Mouse (Mus musculus) Patski (cell line): ENCODE measurements at regions not wholly inside any gene's neighbourhood (a gene's known extent, or its start where the extent isn't known, plus 50 kb on each side); places are given as distances from the start of the nearest gene placed in this dataset.

Source experiments
- ATAC-seq: fragments of 100-300 bp; one replicate; pipeline ENCODE4 v1.8.0; 2021
- CTCF ChIA-PET: fragments of 350-600 bp; sonication (Branson Sonifier 250); formaldehyde crosslinking; loops from one replicate; lab custom pipeline; 2022; ENCODE audit warnings: inconsistent platforms; lab: Charles Lee
- POLR2A ChIA-PET: fragments of 350-600 bp; sonication (Branson Sonifier 250); formaldehyde crosslinking; loops from one replicate; lab custom pipeline; 2022; ENCODE audit warnings: antibody characterized with exemption, inconsistent platforms; lab: Charles Lee
- DNase-seq: peaks from one replicate; pipeline ENCODE4 v3.0.0-alpha.2; 2011; ENCODE audit warnings: low read depth, low spot score
- H3K27me3 ChIP-seq: fragments of 371-371 bp; one replicate; pipeline ENCODE4 v1.5.1; 2021
- CTCF ChIP-seq: fragments of 100-300 bp; IDR thresholded peaks from one replicate; pipeline ENCODE4 v1.5.1; 2021
- in situ Hi-C: fragments of 300-500 bp; cut with MboI; formaldehyde crosslinking; loops from 3 replicates; pipeline ENCODE4 v1.11.1; 2018; ENCODE audit warnings: low pct_unique_long_range_greater_than_20kb, mixed read lengths

DNA sequence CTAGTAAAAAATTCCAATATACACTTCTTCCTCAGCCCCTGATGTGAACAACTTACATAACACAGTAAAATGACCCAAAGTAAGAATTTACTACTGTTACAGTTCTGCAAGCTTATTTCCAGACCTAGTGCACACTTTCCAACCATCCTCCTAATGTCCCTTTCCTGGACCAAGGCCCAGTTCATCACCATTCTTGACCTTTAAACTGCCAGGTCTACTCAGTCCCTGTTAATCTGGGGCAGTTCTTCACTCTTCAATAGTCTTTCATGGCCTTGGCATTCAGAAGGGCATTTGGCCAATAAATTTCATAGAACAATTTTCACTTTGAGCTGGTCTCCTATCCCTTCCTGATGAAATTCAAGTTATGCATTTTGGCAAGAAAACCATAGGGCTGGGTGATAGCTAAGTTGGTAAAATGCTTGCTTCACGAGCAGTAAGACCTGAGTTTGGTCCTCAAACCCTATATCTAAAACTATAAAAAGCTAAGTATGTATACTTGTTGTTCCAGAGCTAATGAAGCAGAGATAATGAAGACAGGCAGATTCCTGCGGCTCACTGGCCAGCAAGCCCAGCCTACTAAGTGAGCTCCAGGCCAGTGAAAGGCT, 295.4 kb downstream of the Vps13c start:
- ChIA-PET POLR2A (no interaction called here), CTCF (no interaction called here)
- DNase-seq, result no peak
- peaks cover 16% of the 10 kb centered on the region for H3K27me3 ChIP-seq
- TF ChIP-seq CTCF, result no peak
- in situ Hi-C loops, result no loop called here
- ATAC-seq, result no peak

DNA sequence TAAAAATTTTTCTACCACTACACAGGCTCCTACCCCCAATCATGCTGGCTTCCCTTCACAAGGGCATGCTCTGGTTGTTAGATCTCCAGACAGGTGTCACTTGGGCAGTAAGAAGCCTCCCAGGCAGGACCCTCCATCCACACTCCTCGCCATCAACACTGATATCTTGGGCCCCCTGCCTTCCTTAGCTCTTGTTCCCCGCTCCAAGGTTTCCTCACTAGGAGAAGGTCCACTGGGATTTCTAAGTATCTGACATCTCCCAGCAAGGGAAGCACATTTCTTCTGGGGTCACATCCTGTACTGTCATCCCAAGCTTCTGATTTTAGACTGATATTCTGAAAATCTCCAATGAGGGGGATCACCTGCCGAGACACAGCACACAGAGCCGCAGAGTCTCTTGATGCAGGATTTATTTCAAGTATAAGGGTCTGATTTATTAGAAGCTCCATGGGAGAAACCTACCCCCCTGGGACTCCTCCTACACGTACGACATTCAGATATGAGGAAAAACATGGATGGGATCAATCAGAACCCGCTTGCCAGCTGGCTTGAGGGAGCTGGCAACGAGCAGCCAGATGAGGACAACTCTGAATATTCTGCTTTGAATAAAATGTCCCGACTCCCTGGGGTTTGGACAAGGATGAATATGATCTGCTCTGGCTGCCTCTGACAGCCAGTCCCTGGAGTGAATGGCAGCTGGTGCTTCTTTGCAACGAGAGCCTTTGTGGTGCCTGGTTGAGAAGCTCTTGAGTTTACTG, 322.8 kb downstream of the Vps13c start:
- ChIA-PET POLR2A (no interaction called here), CTCF (interaction anchor here (0.7 to 1.8 kb wide), 2 partner anchors 10 to 147 kb away, joined by 3 to 4 read pairs; no protein-coding TSS in a partner anchor)
- TF ChIP-seq CTCF, result no peak
- no peak for DNase-seq
- in situ Hi-C loops, result no loop called here
- no peak for ATAC-seq
- no peaks in the 10 kb centered on the region for H3K27me3 ChIP-seq

DNA sequence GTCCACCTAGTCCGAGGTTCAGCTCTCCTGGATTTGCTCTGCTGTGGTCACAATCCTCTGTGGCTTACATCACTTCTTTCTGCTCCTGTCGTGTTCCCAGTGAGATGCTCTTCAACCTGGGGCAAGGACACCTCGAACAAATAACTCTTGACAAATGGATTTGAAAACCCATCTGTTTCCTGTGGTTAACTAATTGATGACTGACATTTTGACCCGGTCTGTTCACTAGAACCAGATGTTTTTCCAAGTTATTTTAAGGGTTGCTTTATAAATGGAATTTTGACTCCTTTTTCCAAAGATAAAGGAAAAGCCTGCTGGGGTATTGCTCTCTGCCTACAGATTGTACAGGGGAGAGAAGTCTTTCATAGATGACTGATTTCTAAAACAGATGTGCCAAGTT, 326.4 kb downstream of the Vps13c start:
- POLR2A ChIA-PET, result no interaction called here
- in situ Hi-C loops, result no loop called here
- ATAC-seq (no peak), DNase-seq (no peak)
- H3K27me3 ChIP-seq, result peaks cover 3% of the 10 kb centered on the region
- no peak for TF ChIP-seq CTCF
- CTCF ChIA-PET, result no interaction called here

DNA sequence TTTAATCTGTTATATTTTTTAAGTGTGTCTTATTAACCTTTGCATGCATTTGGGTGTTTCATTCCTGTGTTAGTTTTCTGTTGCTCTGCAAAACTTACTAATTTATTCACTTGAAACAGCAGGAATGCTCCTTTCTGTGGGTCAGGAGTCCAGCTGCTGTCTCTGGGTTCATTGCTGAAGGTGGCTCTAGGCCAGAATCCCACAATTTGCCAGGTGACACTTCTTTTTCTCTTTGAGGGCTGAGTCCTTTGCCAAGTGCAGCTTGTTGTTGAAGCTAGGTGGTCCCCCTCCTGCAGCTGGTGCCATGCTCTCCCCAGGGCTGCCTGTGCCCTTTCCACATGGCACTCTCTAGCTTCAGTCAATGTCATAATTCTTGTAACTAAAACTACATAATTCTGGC, 348.7 kb downstream of the Vps13c start:
- no peak for TF ChIP-seq CTCF
- no peak for DNase-seq
- in situ Hi-C loops, result no loop called here
- CTCF ChIA-PET, result no interaction called here
- POLR2A ChIA-PET, result no interaction called here
- no peak for ATAC-seq
- H3K27me3 ChIP-seq, result peaks cover 4% of the 10 kb centered on the region

DNA sequence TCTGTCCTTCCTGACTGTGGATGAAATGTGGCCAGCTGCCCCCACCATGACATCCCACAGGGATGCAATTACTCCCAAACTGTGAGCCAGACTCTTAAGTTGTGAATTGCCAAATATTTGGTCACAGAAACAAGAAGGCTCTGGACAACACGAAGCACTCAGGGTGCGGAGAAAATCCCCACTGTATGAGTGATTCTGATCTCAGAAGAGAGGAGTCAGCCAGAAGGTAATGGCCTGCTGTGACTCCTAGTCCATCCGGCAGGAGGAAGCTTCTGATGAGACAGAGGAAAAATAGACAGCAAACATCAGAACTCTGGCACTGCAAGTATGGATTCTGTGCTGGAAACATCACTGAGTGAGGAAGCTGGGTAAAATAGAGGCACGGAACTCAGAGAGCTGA, 359.6 kb downstream of the Vps13c start:
- no peak for ATAC-seq
- H3K27me3 ChIP-seq, result peaks cover 11% of the 10 kb centered on the region
- no peak for DNase-seq
- TF ChIP-seq CTCF, result no peak
- ChIA-PET CTCF (no interaction called here), POLR2A (no interaction called here)
- in situ Hi-C loops, result no loop called here

DNA sequence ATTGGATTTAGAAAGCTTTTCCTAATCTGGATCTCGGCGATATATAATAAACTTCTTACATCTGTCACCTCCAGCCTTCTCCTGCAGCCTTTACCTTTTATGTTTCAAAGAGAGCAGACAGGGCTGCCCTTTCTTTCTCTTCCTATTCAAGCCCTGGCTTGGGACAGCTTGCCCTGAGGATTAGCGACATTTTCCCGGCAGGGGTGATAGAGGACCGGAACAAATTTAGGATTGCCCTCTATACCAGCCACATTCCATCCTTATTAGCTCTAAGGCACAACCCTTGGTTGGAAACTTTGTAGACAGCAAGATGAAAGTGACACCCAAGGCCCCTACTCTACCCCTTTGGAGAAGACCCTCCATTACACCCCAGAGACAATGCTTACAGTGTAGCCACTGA, 360.8 kb downstream of the Vps13c start:
- CTCF ChIA-PET, result no interaction called here
- POLR2A ChIA-PET, result no interaction called here
- no peak for DNase-seq
- peaks cover 11% of the 10 kb centered on the region for H3K27me3 ChIP-seq
- in situ Hi-C loops, result no loop called here
- no peak for TF ChIP-seq CTCF
- no peak for ATAC-seq

DNA sequence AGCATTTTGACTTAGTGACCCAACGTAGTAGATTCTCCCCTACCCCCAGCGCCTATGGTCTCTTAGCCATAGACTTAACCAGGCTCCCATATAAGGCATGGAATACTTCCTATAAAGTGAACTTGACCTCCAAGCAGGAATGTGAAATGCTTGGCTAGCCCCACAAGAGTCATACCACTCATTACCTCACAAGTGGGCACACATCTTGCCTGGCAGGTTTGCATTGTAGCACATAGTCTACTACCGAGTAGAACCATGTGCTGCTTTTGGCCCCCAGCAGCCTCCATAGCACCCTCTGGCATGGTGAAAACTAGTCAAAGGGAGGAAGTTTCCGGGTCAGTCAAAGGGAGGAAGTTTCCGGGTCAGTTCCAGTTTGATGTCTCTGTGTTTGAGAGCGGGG, 385.5 kb downstream of the Vps13c start:
- ATAC-seq (no peak), DNase-seq (no peak)
- CTCF ChIA-PET, result no interaction called here
- H3K27me3 ChIP-seq, result peaks cover 15% of the 10 kb centered on the region
- in situ Hi-C loops, result no loop called here
- no peak for TF ChIP-seq CTCF
- POLR2A ChIA-PET, result no interaction called here

DNA sequence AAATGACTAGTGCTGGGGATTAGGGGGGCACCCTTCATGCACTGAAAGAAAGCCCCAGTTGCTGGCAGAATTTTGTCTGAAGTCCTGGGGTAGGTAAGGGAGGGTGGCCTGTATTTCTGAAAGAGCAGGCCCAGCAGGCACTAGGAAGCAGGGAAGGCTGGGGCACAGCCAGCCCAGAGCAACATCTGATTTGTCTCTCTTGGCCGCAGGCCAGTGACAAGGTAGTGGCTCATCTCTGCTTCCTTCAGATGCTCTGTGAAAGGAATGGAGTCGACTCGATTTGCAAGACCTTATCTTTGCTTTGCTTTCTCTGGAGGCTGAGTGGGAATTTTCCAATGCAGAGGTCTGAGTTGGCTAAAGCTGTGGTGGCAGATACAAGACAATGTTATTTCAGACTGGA, 390.9 kb downstream of the Vps13c start:
- ChIA-PET POLR2A (no interaction called here), CTCF (no interaction called here)
- H3K27me3 ChIP-seq, result peaks cover 16% of the 10 kb centered on the region
- TF ChIP-seq CTCF, result no peak
- DNase-seq, result no peak
- no peak for ATAC-seq
- in situ Hi-C loops, result no loop called here

DNA sequence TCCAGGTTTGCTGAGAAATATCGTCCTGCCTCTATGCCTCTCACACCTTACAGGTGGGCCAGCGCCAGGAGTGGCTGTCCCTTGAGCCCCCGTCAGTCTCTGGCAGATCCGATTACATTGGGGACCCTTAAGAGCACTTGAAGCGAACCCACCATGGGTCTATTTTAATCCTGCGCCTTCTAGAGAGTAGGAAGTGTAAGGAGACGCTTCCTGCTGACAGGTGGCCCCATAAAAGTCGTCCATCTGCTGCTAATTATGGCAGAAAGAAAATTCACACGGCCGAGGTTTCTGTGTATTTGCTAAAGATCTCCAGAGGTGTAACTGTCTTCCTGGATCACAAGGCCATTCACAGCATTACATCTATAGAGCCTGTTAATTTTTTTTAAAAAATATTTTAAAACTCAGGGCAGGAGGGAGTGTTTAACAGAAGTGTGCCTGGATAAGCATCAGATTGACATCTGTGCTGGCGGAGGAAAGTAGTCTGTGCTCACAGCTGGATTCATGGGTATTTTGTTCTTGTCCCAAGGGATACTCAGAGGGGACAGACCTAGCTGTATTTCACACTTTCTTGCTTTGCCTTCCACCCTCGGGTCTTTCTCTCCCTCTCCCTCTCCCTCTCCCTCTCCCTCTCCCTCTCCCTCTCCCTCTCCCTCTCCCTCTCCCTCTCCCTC, 394.9 kb downstream of the Vps13c start:
- ChIA-PET CTCF (no interaction called here), POLR2A (no interaction called here)
- in situ Hi-C loops, result no loop called here
- TF ChIP-seq CTCF, result no peak
- peaks cover 3% of the 10 kb centered on the region for H3K27me3 ChIP-seq
- ATAC-seq, result no peak
- DNase-seq, result no peak

DNA sequence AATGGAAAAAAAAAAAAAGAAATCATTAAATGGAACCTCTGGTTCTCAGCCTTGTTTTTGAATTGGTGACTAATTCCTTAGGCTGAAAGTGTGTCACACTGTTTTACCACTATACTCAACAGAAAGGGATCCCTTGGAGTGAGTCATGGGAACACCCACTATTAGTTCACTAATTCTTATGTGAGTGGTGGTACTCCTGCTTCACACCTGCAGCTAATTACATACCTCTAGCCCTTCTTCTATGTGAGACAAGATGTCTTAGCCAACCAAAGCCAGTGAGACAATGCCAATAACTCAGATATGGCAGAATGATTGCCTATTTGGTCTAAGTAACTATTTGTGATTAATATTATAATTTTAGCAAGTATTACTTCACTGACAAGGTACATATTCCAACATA, 398.9 kb downstream of the Vps13c start:
- TF ChIP-seq CTCF, result no peak
- ChIA-PET CTCF (no interaction called here), POLR2A (no interaction called here)
- DNase-seq, result no peak
- peaks cover 15% of the 10 kb centered on the region for H3K27me3 ChIP-seq
- in situ Hi-C loops, result no loop called here
- no peak for ATAC-seq

DNA sequence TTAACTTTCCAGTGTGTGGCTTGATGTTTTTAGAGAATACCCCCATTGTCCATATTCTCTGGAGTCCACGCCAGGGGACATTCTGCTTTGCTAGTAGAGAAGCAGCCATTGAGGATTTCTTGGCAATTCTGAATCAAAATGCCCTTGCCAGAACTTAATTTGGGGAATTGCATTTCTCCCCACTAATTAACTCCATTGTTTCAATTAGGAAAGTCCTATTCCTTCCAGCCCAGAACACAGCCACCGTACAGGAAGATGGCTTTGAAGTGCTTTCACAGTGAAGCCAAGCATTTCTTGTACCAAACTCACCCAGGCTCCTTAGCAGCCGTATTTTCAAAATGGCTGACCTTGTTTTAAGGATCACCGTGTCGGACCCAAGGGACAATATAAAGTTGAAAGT, 399.4 kb downstream of the Vps13c start:
- ChIA-PET POLR2A (no interaction called here), CTCF (no interaction called here)
- peaks cover 17% of the 10 kb centered on the region for H3K27me3 ChIP-seq
- ATAC-seq, result no peak
- in situ Hi-C loops, result no loop called here
- no peak for DNase-seq
- no peak for TF ChIP-seq CTCF
